Mouse (Mus musculus) left cerebral cortex, postnatal 10 days (tissue): ENCODE measurements around the gene Cfap300. TPM values are rescaled to one million over a fixed set of nuclear protein-coding genes. Genes with fewer than 3 reads are reported as not detected.
A peak's percentile ranks its signal among the peaks of the same experiment; 100 is the strongest.

Source experiments
- DNase-seq, 2 experiments: peaks; one replicate each; pipeline ENCODE4 v3.0.0; 2021 to 2022; ENCODE audit warnings: low spot score in 2 of 2, mixed read lengths in 1 of 2; ENCODE audit errors: extremely low spot score in 1 of 2
- intact Hi-C: fragments of 180-260 bp; cut with DNase I; formaldehyde crosslinking; loops from one replicate; pipeline ENCODE4 v1.15.1; 2025
- total RNA-seq, 2 experiments: library from RNA; stranded (reverse); gene quantifications; 2 replicates each; pipeline ENCODE4 v1.2.3; 2021

The Cfap300 gene
- 1 to 10 TPM; 5.7 to 6.1 TPM for total RNA-seq

DNA sequence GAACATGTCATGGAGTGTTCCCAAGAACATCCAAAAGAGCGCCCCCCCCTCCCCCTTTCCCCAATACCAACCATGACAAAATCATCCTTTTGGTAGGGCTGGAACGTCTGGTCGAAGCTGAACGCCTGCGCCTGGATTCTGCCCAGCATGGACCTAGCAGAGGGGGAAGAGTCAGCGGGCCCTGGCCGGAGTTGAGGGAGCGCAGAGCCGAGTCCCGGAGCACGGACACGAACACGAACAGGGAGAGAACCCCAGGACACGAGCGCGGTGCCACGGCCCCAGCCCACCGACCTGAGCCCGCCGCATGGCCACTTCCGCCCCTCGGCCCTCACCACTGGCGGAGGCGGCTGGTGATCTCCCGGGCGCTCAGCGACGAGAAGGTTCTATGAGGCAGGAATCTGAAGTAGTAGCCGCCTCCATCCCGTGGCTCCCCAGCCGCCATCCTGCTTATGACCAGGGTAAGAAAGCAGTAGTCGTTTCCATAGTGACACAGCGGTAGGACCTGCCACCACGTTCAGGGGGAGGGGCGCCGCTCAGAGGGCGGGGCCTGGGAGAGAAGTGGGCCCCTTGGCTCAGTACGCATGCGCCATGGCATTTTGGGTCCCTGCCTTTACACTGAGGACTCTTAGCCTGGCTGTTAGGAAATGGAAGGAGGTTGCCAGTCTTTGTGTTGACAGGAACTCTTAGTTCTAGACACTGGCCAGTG is at the start of gene Cfap300:
Gene Cfap300 (minus strand): TSS at position 486 of the 706 bp plus-strand sequence.
- DNase-seq = peak; percentile 94 to 98
- intact Hi-C loops = loop anchor here (5.0 kb wide), 1 partner anchor 40 kb away; the partner anchor contains the start of gene Yap1

DNA sequence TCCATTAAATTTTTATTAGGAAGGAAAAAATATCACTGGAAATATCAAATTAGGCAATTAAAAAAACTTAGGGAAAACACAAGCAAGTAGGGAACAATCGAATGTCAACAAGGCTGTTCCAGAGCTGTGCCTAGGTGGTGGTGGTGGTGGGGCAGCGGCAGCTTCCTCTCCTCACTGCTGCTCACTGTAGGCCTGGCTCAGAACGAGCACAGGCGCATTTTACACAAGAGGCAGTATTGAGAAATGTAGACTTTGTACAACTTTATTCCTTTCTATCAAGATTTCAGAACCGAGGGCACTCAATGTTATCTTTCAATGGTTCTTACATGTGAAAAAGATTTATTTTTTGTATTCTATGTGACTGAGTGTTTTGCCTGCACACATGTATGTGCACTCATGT is 36.3 kb upstream of the Cfap300 start:
- no peak for DNase-seq
- intact Hi-C loops = no loop called here

DNA sequence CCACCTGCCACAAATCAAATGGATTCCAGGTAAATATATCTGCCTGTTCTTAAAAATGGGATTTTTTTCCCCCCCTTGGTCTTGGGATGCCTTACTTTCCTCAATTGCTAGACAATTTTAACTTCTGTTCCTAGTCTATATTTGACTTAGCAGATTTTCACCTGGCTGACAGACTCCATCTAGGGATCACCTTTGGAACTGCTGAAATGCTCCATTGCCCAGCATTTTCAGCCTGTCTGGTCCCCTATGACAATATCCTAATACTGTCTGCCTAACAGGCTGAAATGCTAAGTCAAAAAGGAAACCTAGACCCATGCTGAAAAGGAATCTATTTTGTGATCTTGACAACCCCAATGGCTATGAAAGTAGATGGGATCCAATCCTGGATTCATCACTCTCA is 31.7 kb upstream of the Cfap300 start:
- no peak for DNase-seq
- intact Hi-C loops = no loop called here

DNA sequence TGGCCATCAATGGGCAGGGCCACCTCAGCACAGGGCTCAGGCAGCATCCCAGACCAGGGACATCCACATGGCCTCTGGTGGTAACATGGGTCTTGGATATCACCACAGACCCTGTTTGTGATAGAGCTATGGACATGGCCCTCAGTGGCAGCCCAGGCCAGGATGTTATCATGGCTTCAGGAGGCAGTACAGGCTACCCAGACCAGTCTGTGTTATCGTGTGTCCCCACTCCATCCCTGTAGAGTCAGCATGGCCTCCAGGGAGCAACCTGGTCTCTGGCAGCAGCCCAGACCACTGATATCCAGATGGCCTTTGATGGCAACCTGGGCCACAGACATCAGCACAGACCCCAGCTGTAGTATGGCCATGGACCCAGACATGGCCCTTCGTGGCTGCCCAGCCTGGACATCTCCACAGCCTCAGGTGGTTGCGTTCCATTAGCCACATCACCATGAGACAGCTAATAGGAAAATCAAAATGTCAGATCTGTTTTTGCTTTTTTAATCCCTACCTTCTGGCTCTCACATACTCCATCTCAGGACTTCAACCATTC is 30.7 kb upstream of the Cfap300 start:
- intact Hi-C loops = no loop called here
- DNase-seq = no peak

DNA sequence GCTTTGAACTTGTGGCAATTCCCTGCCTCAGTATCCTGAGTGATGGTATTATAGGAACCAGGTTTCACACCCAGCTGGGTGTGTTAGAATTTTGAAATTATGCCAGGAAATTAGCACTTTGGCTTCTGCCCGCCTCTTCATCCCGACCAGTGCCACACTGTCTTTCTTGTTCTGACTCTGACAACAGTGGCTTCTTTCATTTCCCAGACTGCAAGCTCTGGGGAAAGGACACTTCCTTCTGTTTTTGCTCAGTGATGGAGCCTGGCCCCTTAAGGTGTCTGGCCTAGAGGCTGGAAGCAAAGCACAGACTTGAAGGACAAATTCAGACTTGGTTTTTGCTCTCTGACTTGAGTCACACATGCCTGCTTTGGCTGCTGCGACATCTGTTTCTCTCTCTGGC is 17.0 kb upstream of the Cfap300 start:
- DNase-seq = no peak
- intact Hi-C loops = no loop called here

DNA sequence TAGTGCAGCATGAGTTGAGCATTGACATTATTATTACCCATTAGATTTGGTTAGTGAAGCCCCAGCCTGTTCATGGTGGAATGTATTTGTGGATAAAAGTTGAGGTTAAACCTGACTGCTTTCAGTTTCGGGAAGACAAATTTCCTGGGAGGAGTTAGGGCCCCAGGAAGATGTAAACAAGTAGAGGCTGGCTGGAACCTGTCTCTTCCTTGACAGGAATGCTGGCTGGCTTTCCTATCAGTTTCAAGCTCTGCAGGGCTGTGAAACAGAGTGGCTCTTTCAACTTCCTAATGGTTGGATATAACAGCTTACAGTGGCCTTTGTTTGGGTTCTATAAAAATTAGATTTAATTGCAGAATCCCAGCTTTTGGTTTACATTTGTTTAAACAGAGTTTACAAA is 12.2 kb upstream of the Cfap300 start:
- intact Hi-C loops = no loop called here
- DNase-seq = no peak

DNA sequence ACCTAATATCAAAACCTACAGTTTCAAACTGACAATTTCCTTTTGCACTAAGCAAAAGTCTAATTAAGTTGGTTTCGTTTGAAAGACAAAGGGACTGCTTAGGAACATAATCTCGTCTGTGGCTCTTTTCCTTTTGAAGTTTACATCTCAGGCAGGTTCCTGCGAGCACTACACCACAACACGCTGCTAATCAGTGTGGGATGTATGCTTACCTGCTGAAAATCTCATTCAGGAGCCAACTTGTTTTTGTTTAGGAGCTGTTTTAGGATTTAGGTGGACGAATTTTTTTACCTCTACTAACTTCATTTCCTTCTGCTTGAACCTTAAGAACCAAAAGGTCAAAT is 393 bp upstream of the Cfap300 start:
- no peak for DNase-seq
- intact Hi-C loops = loop anchor here (5.0 kb wide), 1 partner anchor 41 kb away; the partner anchor contains the start of gene Yap1

DNA sequence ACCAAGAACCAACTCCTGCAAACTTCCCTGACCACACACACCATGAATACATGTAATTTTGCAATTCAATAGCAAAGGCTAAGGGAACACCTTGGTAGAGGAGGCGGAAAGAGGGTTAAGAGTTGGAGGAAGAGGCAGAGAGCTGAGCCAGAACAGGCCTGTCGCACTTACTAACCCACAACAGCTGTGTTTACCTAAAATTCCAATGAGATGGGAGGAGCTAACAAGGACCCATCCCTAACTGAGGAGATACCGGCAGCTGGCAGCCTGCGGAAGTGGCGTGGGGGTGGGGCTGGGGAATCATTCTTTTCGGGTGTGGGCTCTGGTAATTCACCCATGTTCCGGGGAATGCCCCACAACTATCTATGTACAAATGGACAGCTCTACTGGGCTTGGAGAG is 7.1 kb downstream of the Cfap300 start:
- peak in 1 of 2 experiments; percentile 47 for DNase-seq
- intact Hi-C loops = no loop called here

DNA sequence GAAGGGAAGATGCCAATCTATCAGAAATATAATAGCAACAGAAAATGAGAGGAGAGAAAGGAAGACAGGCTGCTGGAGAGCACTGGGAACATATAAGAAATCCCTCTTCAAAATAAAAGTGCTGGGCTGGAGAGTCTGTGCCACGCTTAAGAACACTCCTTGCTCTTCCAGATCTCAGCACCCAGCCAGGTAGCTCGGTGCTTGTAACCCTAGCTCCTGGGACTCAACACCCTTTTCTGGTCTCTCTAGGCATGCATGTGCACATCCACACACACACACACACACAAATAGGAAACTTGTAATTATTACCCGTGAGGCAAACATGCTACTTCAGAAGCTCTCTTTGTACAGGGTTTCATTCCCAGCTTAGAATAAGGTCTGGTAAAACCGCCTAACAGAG is 7.5 kb downstream of the Cfap300 start:
- DNase-seq = no peak
- intact Hi-C loops = no loop called here

DNA sequence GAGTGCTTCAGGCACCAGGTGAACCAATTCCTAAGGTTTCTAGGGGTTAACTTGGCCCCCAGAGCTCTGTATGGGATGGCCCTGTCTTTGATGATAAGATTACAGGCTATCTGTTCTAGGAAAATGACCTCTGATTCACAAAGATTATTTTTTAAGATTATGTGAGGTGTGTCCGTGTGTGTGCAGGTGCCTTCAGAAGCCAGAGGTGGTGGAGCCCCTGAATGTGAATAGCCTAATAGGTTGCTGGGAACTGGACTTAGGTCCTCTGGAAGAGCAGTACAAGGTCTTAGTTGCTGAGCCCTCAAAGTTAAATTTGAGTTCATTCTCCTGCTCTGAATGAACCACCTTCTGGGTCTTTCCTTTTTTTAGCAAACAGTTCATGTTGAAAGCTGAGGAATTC is 8.5 kb downstream of the Cfap300 start:
- intact Hi-C loops = no loop called here
- DNase-seq = no peak

DNA sequence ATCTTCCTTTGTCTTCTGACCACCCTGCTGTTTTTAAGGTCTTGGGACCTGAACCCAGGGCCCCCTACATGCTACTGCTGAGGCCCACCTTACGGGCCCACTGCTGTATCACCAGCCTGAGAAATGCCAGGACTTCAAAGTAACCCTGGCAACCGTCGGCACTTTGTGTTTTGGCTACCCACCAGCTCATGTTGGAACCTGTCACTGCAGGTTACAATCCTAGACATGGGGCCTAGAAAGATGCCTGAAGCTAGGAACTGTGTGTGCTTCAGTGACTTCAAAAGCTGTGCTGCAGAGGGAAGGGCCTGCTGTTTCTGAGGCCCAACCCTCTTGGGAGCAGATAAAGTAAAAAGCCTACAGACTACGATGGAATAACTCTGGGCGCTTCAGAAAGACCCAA is 9.8 kb downstream of the Cfap300 start:
- intact Hi-C loops = no loop called here
- no peak for DNase-seq

DNA sequence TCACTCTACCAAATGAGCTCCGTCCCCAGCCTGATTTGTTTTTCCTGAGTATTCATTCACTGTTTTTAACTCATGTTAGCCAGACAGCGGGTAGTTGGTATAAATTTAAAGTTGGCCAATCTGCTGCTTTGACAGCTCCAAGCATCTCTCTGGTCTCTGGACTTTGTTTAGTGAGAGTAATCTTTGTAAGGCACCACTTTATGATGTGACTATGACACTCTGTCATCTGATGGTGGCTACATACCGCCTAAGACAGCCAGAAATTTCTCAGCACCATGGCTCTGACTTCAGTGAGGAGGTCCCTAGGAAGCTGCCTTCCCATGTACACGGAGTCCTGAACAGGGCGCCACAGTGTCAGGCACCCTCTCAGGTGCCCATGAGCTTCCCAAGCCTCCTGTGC is 24.0 kb downstream of the Cfap300 start:
- intact Hi-C loops = no loop called here
- no peak for DNase-seq

DNA sequence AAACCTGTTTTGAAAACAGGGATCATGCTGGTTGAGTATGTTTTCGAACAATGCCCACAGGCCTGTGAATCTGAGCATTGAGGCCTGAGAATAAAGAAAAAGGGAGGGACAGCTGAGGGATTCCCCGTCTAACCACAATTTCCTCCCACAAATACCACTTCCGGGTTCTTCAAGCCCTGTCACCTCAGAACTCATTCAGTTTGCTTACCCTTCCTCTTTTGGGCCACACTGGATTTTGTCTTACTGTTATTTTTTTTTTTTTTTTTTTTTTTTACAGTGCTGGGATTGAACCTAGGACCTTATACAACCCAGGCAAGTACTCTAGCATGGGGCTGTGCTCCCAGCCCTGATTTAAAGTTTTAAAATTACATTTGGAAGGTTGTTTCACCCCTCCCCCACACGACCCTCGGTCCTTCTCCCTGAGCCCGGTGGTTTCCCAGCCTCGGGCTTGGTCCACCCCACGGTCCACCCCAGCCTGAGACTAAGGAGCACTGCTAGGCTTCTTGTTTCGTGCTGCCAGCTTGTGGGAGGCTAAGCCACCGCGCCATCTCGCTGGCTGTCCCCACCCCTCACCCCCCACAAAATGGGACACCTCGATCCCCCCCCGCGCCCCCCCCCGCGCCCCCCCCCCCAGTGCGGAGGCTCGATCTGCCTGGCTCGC is 25.2 kb downstream of the Cfap300 start:
- intact Hi-C loops = no loop called here
- peak in 1 of 2 experiments; percentile 40 for DNase-seq

DNA sequence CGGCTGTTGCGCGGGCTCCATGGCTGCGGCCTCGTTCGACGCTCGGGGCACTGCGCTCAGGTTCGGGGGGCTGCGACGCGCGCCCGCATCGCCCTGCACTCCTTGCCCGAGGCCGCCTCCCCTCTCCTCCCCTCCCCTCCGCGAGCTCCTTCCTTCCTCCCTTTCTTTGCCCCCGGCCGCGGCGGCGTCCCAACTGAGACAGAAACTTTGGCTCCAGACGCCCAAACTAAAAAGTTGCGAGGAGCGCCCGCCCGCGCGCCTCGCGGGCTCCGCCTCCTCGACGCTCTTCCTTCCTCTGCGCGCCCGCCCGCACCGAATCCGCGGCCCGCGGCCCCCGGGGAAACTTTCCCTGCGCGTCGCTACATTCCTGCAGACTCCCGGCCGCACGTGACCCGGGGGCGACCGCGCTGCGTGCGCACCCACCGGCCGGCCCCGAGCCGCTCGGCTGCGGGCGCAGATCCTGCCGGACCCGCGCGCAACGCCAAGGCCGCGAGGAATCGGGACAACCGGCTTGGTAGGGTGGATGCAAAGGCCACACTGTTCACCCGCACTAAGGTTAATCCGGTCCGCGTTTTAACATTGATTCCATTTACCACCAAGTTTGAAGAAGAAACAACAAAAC is 38.1 kb downstream of the Cfap300 start, which contains the start of gene Yap1:
Gene Yap1 (minus strand): TSS at position 227 of the 622 bp plus-strand sequence.
- DNase-seq = peak; percentile 63 to 95
- intact Hi-C loops = loop anchor here (5.0 kb wide), 1 partner anchor 38 kb away; the partner anchor contains the start of gene Cfap300

DNA sequence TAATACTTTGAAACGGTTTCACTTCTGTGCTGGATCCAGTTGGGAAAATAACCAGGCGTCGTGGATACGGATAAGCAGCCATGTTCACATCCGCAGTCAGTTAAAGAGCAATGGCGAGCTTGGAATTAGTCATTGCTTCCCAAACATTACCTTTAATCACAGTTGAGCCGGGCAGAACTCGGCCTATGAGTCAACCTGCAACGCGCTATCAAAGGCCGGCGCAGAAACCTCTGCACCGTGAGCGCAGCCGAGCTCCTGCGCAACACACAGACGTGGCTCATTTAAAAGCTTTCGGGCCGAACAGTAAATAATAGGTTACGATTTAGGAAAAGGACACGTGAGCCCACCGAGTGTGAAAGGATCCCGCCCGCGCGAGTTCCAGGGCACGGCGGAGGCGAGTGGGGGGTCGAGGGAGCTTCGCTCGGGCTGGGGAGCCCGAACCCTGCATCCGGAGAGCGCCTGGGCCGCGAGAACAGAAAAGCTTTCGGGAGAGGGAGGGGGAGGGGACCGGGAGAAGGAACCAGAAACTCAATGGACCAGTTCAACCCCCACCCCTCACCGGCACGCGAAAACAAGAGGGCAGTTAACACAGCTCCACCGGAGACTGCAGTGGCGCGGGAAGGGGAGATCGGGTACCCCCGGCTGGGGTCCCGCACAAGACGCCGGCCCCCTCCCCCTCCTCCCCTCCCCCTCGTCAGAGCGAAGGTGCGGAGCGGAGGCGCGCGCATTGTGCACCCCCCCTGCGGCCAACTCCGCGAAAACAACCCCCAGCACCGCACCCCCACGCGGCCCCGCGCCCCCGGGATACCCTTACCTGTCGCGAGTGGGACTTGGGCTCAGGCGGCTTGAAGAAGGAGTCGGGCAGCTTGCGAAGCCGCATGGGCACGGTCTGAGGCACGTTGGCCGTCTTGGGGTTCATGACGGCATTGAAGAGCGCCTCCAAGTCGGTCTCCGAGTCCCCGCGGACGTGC is 39.0 kb downstream of the Cfap300 start:
- peak in 1 of 2 experiments; percentile 77 for DNase-seq
- intact Hi-C loops = loop anchor here (5.0 kb wide), 1 partner anchor 39 kb away; the partner anchor contains the start of gene Cfap300

DNA sequence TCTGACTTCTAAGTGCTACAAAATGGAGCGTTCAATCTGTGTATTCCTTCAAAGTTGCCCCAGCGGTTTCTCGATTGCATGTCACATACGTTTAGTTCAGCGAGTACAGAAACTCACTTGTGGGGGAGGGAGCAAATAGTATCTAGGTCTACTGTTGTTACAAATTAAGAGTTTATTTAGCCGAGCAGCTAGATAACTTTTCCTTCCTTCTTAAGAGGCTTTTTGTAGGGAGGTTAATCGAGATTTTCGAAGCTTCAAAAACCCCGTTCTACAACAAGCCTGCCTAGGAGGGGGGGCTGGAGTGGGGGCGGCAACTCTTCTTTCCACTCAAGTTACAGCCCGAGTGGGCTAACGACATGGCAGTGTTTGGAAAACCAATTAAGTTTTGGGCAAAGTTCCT is 39.8 kb downstream of the Cfap300 start:
- no peak for DNase-seq
- intact Hi-C loops = loop anchor here (5.0 kb wide), 1 partner anchor 39 kb away; the partner anchor contains the start of gene Cfap300

DNA sequence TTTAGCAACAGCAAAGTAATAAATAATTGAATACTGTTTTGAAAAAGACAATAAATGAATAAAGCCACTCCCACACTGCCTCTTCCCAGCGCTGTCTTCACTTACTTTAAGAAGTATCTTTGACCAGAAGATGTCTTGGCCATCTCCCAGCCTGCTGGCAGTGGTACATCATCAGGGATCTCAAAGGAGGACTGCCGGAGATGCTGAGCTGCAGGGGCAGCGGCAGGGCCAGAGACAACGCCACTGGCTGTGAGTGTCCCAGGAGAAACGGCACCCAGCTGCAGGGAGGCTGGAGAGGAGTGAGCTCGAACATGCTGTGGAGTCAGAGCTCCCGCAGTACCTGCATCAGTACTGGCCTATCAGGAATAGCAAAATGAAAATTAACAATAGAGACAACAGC is 41.3 kb downstream of the Cfap300 start:
- intact Hi-C loops = loop anchor here (5.0 kb wide), 1 partner anchor 41 kb away; the partner anchor contains the start of gene Cfap300
- DNase-seq = no peak

DNA sequence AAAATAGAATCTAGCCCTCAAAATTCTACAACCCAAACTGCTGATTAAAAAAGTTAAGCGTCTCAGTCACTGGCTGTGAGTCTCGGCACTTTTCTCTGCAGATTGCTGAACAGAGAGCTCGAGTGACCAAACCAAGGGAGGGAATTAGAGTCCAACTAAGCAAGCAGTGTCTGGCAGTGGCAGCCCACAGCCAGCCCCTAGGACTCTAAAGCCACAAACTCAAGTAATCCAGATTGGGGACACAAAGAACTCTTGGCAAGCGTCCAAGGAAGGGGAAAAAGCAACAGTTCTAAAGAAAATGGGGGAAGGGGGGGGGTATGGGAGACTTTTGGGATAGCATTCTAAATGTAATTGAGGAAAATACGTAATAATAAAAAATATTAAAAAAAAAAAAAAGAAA is 48.3 kb downstream of the Cfap300 start:
- intact Hi-C loops = no loop called here

More for the DNA sequence above, 48.3 kb downstream of the Cfap300 start:
- no peak for DNase-seq
